Mouse (Mus musculus): ENCODE measurements around the gene Prm2. TPM values are rescaled to one million over a fixed set of nuclear protein-coding genes. Genes with fewer than 3 reads are reported as not detected.

The Prm2 gene
- polyA plus RNA-seq, 1 experiment from 2014 or later, result not detected

- Histone ChIP-seq H3K9ac (no peak overlapping the region), H3K4me3 (no peak overlapping the region), H3K27me3 (peaks cover 4% of the 10 kb centered on the region; the same call in 1 of the 2 replicates), H3K9me3 (replicated peaks) (no peaks in the 10 kb centered on the region), H3K4me1 (no peaks in the 10 kb centered on the region), H3K36me3 (no peaks in the 10 kb centered on the region), H3K4me2 (replicated peaks) (no peak overlapping the region), H3K27ac (no peak overlapping the region)
- no peak for ATAC-seq (ENCODE audit: low FRiP score)
- WGBS, result 69% methylated on average over 9 of the region's 9 CpGs
Observed at GRCm38 (mm10) chr16:10768821-10769220, 27.1 kb downstream of the Prm2 start.

GRCm38 (mm10) chr16:10767158-10767557, 28.8 kb downstream of the Prm2 start:
- H3K4me1 ChIP-seq, result no peaks in the 10 kb centered on the region
- H3K4me3 ChIP-seq, result no peak overlapping the region
- peaks cover 4% of the 10 kb centered on the region; the same call in 1 of the 2 replicates for H3K27me3 ChIP-seq
- H3K9me3 ChIP-seq (replicated peaks), result no peaks in the 10 kb centered on the region
- WGBS, result 51% methylated on average over 4 of the region's 4 CpGs
- H3K4me2 ChIP-seq (replicated peaks), result no peak overlapping the region
- no peak overlapping the region for H3K9ac ChIP-seq
- ATAC-seq (ENCODE audit: low FRiP score), result no peak
- H3K36me3 ChIP-seq, result no peaks in the 10 kb centered on the region
- H3K27ac ChIP-seq, result no peak overlapping the region

DNA sequence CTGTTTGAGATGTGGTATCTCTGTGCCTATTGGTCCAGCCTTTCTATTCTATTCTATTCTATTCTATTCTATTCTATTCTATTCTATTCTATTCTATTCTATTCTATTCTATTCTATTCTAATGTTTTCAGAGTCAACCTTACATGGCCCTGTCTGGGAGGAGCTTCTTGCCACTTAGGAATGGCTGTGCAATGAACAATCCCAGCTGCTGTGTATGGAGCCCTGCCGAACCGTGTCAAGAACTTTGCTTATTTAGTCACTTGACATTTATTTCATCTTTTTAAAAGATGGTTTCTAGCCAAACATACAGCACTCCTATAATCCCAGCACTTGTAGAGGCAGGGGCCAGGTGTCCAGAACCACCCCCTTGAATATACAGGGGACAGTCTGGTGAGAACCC, 31.6 kb downstream of the Prm2 start:
- H3K9me3 ChIP-seq (replicated peaks), result no peaks in the 10 kb centered on the region
- 66% methylated on average over 2 of the region's 2 CpGs for WGBS
- peaks cover 6% of the 10 kb centered on the region; the same call in 1 of the 2 replicates for H3K4me1 ChIP-seq
- H3K4me3 ChIP-seq, result no peak overlapping the region
- H3K27ac ChIP-seq, result no peak overlapping the region
- H3K9ac ChIP-seq, result no peak overlapping the region
- peaks cover 4% of the 10 kb centered on the region; the same call in 1 of the 2 replicates for H3K27me3 ChIP-seq
- H3K36me3 ChIP-seq, result no peaks in the 10 kb centered on the region
- no peak for ATAC-seq (ENCODE audit: low FRiP score)
- H3K4me2 ChIP-seq (replicated peaks), result no peak overlapping the region

DNA sequence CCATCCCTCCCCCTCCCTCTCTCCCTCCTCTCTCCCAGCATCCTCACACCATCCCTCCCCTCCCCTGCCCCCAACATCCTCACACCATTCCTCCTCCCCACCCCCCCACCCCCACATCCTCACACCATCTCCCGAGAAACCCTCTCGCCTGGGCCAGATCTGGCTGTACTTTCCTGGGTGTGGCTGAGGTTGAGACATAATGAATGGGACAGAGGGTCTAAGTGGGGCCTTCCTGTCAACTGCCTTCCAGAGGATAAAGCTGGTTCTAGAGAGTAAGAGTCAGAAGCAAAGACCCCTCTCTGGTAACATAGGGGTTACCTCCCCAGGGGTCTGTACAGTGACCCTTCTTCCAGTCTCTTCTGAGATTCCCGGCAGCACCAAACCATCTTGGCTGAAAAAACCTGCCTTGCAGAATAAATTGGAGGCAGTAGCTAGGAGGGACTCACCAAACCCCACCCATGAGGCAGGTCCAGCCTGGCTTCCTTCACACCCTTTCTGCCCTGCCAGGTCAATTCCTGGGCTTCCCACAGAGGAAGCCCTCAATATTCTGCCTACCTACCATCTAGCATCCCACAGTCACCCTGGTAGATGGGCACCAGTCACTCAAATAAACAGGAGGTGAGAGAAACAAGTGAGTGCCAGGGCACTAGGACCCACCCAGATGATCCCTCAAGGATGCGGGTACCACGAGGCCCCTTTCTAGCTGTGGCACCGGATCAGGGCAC, 32.2 kb downstream of the Prm2 start:
- peaks cover 2% of the 10 kb centered on the region; the same call in 1 of the 2 replicates for H3K27me3 ChIP-seq
- no peak for ATAC-seq (ENCODE audit: low FRiP score)
- no peaks in the 10 kb centered on the region for H3K9me3 ChIP-seq (replicated peaks)
- H3K9ac ChIP-seq, result no peak overlapping the region
- no peak overlapping the region for H3K4me3 ChIP-seq
- no peaks in the 10 kb centered on the region for H3K36me3 ChIP-seq
- WGBS, result 55% methylated on average over 6 of the region's 6 CpGs
- H3K4me1 ChIP-seq, result peaks cover 6% of the 10 kb centered on the region; the same call in 1 of the 2 replicates
- no peak overlapping the region for H3K27ac ChIP-seq
- no peak overlapping the region for H3K4me2 ChIP-seq (replicated peaks)

DNA sequence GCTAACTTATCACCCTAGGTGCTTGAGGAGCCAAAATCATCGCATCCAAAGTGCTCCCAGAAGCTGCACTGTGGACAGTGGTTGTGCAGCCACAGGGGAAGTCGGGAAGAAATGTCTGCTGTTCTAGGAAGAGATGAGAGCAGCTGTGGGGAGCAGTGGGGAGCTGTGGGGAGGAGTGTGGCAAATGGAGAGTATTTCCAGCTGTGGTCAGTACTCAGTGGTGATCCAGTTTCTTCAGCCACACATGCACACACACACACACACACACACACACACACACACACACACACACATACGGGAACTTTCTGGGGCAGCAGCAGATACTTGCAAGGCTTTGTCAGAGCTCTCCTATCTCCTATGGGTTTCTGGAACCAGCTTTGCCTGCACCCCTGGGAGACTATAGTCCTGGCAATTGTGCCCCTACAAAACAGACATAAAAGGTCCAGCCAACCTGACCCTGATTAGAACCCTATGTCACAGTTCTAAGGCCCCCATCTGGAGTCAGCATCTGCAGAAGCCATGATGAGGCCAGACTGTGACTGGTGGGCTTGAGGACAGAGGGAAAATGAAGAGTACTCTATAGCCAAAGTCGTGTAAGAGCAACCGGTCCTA, 33.3 kb downstream of the Prm2 start:
- no peak overlapping the region for H3K4me3 ChIP-seq
- peaks cover 6% of the 10 kb centered on the region; the same call in 1 of the 2 replicates for H3K4me1 ChIP-seq
- no peak overlapping the region for H3K27ac ChIP-seq
- no peak overlapping the region for H3K4me2 ChIP-seq (replicated peaks)
- 76% methylated on average over 5 of the region's 5 CpGs for WGBS
- no peaks in the 10 kb centered on the region; the same call in 1 of the 2 replicates for H3K27me3 ChIP-seq
- no peaks in the 10 kb centered on the region for H3K36me3 ChIP-seq
- ATAC-seq (ENCODE audit: low FRiP score), result no peak
- H3K9ac ChIP-seq, result no peak overlapping the region
- no peaks in the 10 kb centered on the region for H3K9me3 ChIP-seq (replicated peaks)

GRCm38 (mm10) chr16:10761182-10761581, 34.8 kb downstream of the Prm2 start:
- H3K27me3 ChIP-seq, result no peaks in the 10 kb centered on the region; the same call in 1 of the 2 replicates
- no peak overlapping the region for H3K4me3 ChIP-seq
- ATAC-seq (ENCODE audit: low FRiP score), result no peak
- H3K9ac ChIP-seq, result no peak overlapping the region
- H3K4me2 ChIP-seq (replicated peaks), result no peak overlapping the region
- H3K9me3 ChIP-seq (replicated peaks), result no peaks in the 10 kb centered on the region
- H3K4me1 ChIP-seq, result peaks cover 6% of the 10 kb centered on the region; the same call in 1 of the 2 replicates
- 61% methylated on average over 8 of the region's 8 CpGs for WGBS
- no peaks in the 10 kb centered on the region for H3K36me3 ChIP-seq
- H3K27ac ChIP-seq, result no peak overlapping the region

GRCm38 (mm10) chr16:10756168-10756567, 39.8 kb downstream of the Prm2 start:
- ATAC-seq (ENCODE audit: low FRiP score), result no peak
- H3K36me3 ChIP-seq, result no peaks in the 10 kb centered on the region
- no peak overlapping the region for H3K27ac ChIP-seq
- H3K4me3 ChIP-seq, result no peak overlapping the region
- 69% methylated on average over 6 of the region's 6 CpGs for WGBS
- no peak overlapping the region for H3K9ac ChIP-seq
- H3K4me1 ChIP-seq, result peaks cover 6% of the 10 kb centered on the region; the same call in 1 of the 2 replicates
- H3K27me3 ChIP-seq, result no peaks in the 10 kb centered on the region
- H3K4me2 ChIP-seq (replicated peaks), result no peak overlapping the region
- H3K9me3 ChIP-seq (replicated peaks), result no peaks in the 10 kb centered on the region

GRCm38 (mm10) chr16:10754521-10755296, 41.2 kb downstream of the Prm2 start:
- 84% methylated on average over 3 of the region's 3 CpGs for WGBS
- Histone ChIP-seq H3K9ac (no peak overlapping the region), H3K36me3 (no peaks in the 10 kb centered on the region), H3K4me2 (replicated peaks) (no peak overlapping the region), H3K4me1 (peaks cover 6% of the 10 kb centered on the region), H3K9me3 (replicated peaks) (no peaks in the 10 kb centered on the region), H3K27me3 (no peaks in the 10 kb centered on the region), H3K4me3 (no peak overlapping the region), H3K27ac (no peak overlapping the region)
- ATAC-seq (ENCODE audit: low FRiP score), result 0 out of 2 replicates have a peak, but pooled peaks have one; percentile 11

DNA sequence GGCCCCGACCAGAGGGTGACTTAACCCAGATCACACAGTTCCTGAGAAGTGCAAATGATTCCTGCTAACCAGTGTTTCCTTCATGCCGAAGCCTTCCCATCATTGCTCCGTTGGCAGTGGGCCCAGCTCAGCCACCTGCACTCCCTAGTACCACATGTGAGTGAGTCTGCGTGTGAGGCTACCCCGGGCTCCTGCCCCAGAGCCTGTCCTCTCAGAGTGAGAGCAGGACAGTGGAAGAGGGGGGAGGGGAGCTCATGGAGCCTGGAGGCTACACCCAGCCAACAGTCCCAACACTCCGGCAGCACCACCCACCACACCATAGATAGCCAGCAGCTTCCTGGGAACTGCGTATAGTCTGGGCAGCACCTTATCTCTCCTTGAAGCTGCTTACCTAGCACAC, 46.1 kb downstream of the Prm2 start:
- no peak overlapping the region for H3K4me2 ChIP-seq (replicated peaks)
- H3K4me3 ChIP-seq, result no peak overlapping the region
- H3K36me3 ChIP-seq, result no peaks in the 10 kb centered on the region
- WGBS, result 60% methylated on average over 7 of the region's 7 CpGs
- 0 out of 2 replicates have a peak, but pooled peaks have one; percentile 32 for ATAC-seq (ENCODE audit: low FRiP score)
- H3K9me3 ChIP-seq (replicated peaks), result no peaks in the 10 kb centered on the region
- H3K27ac ChIP-seq, result no peak overlapping the region
- peaks cover 9% of the 10 kb centered on the region; the same call in 1 of the 2 replicates for H3K4me1 ChIP-seq
- H3K9ac ChIP-seq, result no peak overlapping the region
- no peaks in the 10 kb centered on the region for H3K27me3 ChIP-seq

GRCm38 (mm10) chr16:10749226-10749625, 46.7 kb downstream of the Prm2 start:
- no peaks in the 10 kb centered on the region for H3K27me3 ChIP-seq
- ATAC-seq (ENCODE audit: low FRiP score), result no peak
- no peaks in the 10 kb centered on the region for H3K9me3 ChIP-seq (replicated peaks)
- no peak overlapping the region for H3K4me2 ChIP-seq (replicated peaks)
- 79% methylated on average over 7 of the region's 7 CpGs for WGBS
- H3K4me3 ChIP-seq, result no peak overlapping the region
- no peak overlapping the region for H3K27ac ChIP-seq
- no peaks in the 10 kb centered on the region for H3K36me3 ChIP-seq
- H3K4me1 ChIP-seq, result peaks cover 9% of the 10 kb centered on the region; the same call in 1 of the 2 replicates
- no peak overlapping the region for H3K9ac ChIP-seq

All from hindbrain, embryonic 12.5 days (tissue).